Mouse (Mus musculus) neural tube, postnatal 0 days (tissue): Measurements from ENCODE around the gene Actn3. TPM values are rescaled to one million over a fixed set of nuclear protein-coding genes. Genes with fewer than 3 reads are reported as not detected.

Experiments used
- polyA plus RNA-seq: library from polyadenylated mRNA; unstranded; fragments of >200 nt; fragmentation: Nextera tagmentation; extraction: Ambion mirVana; gene quantifications from 2 replicates; pipeline ENCODE4 v1.2.1, GENCODE M21; 2015

The Actn3 gene
- 3.9 and 5.1 TPM in 2 replicates for polyA plus RNA-seq

DNA sequence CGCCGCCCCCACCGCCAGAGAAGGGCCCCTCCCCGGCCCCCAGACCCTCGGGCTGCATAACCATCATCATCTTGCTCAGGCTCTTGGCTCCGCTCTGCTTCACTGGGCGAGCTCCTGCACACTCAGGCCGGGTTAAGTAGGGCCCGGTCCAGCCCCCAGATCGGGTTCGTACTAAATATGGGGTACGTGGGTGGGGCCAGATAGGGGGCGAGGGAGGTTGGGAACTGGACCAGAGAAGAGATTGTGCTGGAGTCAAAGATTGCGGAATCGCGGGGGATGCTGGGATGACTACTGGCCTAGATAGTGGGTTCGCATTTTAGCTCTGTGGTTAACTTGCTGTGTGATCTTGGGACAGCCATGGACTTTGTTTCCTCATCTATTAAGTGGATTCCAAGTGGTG is at the start of gene Actn3:
Gene Actn3, minus strand, starts transcription at position 125 of the 400 bp plus-strand sequence.

DNA sequence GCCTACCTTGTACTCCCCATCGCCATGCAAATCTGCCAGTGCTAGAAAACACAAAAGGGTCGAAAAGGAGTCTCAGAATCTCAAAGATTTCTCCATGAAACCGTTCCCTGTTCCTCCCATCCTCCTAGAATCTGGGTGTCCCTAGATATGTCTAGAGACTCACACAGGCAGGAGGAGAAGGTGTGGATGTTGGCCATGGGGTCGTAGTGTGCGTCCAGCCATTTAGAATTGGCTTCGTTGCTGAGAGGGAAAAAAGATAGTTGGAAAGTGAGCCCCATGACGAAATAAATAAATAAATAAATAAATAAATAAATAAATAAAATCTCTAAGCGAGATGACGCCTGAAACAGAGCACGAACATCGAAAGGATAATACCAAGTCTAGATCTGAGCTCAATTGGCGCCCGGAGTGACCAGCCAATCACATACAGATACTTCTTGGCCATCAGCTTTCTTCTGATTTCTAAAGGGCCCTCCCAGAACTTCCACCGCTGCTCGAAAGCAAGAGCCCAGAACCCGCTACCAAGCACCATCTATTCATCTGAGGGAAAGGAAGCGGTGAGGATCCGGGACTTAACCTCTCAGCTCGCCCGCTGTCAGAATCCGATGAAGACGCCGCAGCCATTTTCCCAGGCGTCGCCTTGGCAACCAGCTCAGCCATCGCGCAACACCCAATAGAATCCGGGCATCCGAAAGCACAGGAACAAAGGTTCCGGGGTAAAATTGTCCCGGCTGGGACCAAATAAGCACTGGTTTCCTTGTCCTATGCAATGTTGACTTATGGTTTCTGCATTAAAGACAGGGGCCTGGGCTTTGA is 28.5 kb upstream of the Actn3 start, which contains the start of gene Bbs1:
Gene Bbs1, minus strand, starts transcription at position 650 of the 816 bp plus-strand sequence.

DNA sequence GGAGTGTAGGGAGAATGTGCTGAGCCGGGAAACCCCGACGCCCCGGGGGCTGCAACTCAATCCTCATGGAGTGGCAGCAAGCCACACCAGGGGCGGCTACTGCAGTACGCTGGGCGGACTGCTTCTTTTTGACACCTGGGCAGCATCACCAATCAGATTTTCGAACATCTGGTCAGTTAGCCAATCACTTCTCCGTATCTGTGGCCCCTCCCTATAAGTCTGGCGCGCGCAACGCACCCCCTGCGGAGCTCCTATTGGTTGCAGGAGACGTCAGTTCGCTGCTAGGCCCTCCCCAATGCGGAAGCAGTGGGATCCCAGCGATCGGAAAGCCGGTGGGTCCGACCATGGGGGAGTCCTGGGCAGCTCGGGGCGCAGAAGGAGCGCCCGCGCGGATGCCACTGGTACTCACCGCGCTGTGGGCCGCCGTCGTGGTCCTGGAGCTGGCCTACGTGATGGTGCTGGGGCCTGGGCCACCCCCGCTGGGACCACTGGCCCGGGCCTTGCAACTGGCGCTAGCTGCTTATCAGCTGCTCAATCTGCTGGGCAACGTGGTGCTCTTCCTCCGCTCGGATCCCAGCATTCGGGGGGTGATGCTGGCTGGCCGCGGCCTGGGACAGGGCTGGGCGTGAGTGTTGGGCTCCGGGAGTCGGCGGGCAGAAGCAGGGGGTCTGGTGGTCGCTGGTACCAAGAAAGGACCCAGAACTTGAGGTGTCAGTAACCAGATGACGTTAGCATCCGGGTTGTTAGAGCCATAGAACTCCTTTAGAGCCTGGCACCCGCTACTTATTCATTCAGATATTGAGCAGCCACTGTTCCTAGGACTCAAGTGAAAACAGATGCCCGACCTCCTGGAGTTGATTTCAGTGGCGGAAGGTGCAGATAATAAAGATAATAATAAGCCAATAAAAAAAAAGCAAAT is 955 bp upstream of the Actn3 start, which contains the start of gene Zdhhc24:
Gene Zdhhc24, plus strand, starts transcription at position 264 of the 919 bp plus-strand sequence.

DNA sequence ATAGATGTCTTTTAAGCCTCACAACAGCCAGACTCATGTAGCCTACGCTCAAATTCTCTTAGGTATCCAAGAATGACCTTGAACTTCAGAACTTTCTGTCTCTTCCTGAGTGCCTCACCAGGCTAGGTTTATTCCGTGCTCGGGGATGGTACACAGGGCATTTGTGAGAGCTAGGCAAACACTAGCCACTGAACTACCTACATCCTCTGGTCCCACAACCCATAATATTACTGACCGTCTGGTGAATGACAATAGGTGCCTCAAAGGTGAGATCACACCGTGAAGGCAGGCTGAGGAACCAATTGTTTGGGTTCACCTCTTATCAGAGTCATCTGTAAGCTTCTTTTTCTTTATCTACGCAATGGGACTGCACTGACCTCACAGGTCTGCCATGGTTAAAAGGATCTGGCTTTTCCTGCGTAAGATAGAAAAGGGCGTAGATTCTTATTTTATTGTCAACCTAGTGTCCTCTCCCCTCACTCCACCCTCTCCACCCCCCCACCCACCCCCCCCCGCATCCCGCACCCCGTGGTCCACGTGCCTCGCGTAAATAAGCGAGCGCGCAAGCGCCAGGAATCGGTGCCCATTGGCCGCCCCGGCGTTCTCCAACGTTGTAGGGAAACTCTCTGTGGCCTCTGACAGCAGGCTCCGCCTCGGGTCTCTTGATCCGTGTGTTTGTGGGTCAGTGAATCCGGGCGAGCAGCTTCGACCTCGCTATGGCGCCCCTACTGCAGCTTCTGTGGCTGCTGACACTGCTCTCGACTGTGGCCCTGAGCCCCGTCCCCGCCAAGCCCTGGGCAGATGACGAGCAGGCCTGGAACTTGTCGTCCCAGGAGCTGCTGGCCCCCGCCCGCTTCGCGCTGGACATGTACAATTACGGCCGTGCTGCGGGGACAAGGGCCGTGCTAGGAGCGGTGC is 22.9 kb downstream of the Actn3 start, which contains the start of gene Ctsf:
Gene Ctsf, plus strand, starts transcription at position 579 of the 918 bp plus-strand sequence.

DNA sequence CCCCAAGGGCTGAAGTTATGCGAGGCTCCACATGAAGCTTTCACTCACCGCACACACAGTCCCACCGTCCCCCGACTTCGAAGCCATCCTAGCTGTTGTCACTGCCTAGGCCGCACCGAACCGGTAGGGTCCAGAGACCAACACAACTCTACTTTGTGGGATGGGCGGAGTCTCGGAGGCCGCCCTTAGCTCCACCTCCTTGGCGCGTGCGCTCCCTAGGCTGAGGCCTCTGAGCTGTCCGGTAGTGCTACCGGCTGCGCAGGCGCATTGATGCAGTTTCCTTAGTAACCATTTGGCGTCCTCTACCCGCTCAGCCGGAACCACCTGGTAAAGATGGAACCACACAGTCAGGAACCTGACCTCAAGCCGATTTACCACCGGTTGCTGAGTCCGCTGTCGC is 38.6 kb downstream of the Actn3 start, which contains the start of the genes Ccs and Ccdc87:
Gene Ccs, minus strand, starts transcription at position 184 of the 400 bp plus-strand sequence.
Gene Ccdc87, plus strand, starts transcription at position 218 of the 400 bp plus-strand sequence.

Other genes with a start within 250 kb of the Actn3 start
- gene Gm960, start 179.2 kb downstream of the Actn3 start, polyA plus RNA-seq: 5.4 and 5.9 TPM in 2 replicates
- 11.6 and 16.4 TPM in 2 replicates for gene Sptbn2, start 166.7 kb downstream of the Actn3 start, polyA plus RNA-seq
- gene Rbm4b, start 121.4 kb downstream of the Actn3 start, polyA plus RNA-seq: 68.3 and 75.8 TPM in 2 replicates
- 36.2 and 38.3 TPM in 2 replicates for gene Rbm4, start 84.0 kb downstream of the Actn3 start, polyA plus RNA-seq
- 14.4 and 24.3 TPM in 2 replicates for gene Gm21992, start 66.3 kb downstream of the Actn3 start, polyA plus RNA-seq
- 32.0 and 33.3 TPM in 2 replicates for gene Rbm14, start 66.3 kb downstream of the Actn3 start, polyA plus RNA-seq
- gene Ccs, start 38.6 kb downstream of the Actn3 start, polyA plus RNA-seq: 48.0 and 51.2 TPM in 2 replicates
- 0.63 and 0.85 TPM in 2 replicates for gene Ccdc87, start 38.5 kb downstream of the Actn3 start, polyA plus RNA-seq
- 92.7 and 98.1 TPM in 2 replicates for gene Ctsf, start 22.8 kb downstream of the Actn3 start, polyA plus RNA-seq
- 18.3 and 20.1 TPM in 2 replicates for gene Zdhhc24, start 759 bp upstream of the Actn3 start, polyA plus RNA-seq
- 8.7 and 8.8 TPM in 2 replicates for gene Bbs1, start 28.7 kb upstream of the Actn3 start, polyA plus RNA-seq
- gene Dpp3, start 50.4 kb upstream of the Actn3 start, polyA plus RNA-seq: 66.6 and 67.5 TPM in 2 replicates
- 10.4 and 12.1 TPM in 2 replicates for gene Peli3, start 65.2 kb upstream of the Actn3 start, polyA plus RNA-seq
- 116 and 126 TPM in 2 replicates for gene Mrpl11, start 84.2 kb upstream of the Actn3 start, polyA plus RNA-seq
- gene Npas4, start 112.4 kb upstream of the Actn3 start, polyA plus RNA-seq: 0.28 and 0.39 TPM in 2 replicates
- 17.8 and 18.5 TPM in 2 replicates for gene Slc29a2, start 146.0 kb upstream of the Actn3 start, polyA plus RNA-seq
- 166 and 173 TPM in 2 replicates for gene B4gat1, start 160.9 kb upstream of the Actn3 start, polyA plus RNA-seq
- gene AC124502.3, start 161.0 kb upstream of the Actn3 start, polyA plus RNA-seq: 1.7 and 2.2 TPM in 2 replicates
- gene Brms1, start 163.4 kb upstream of the Actn3 start, polyA plus RNA-seq: 14.2 and 14.9 TPM in 2 replicates
- 0.55 and 0.71 TPM in 2 replicates for gene Rin1, start 172.6 kb upstream of the Actn3 start, polyA plus RNA-seq
- gene Cd248, start 190.2 kb upstream of the Actn3 start, polyA plus RNA-seq: 17.4 and 19.4 TPM in 2 replicates
- 63.2 and 66.9 TPM in 2 replicates for gene Tmem151a, start 207.6 kb upstream of the Actn3 start, polyA plus RNA-seq
- gene Yif1a, start 210.6 kb upstream of the Actn3 start, polyA plus RNA-seq: 72.6 and 73.4 TPM in 2 replicates
- gene Cnih2, start 220.6 kb upstream of the Actn3 start, polyA plus RNA-seq: 448 and 454 TPM in 2 replicates
- 203 and 219 TPM in 2 replicates for gene Rab1b, start 229.2 kb upstream of the Actn3 start, polyA plus RNA-seq
- gene Klc2, start 240.7 kb upstream of the Actn3 start, polyA plus RNA-seq: 72.6 and 86.2 TPM in 2 replicates